Mouse (Mus musculus): ENCODE results near the gene Fam234b.

Fam234b gene

DNA sequence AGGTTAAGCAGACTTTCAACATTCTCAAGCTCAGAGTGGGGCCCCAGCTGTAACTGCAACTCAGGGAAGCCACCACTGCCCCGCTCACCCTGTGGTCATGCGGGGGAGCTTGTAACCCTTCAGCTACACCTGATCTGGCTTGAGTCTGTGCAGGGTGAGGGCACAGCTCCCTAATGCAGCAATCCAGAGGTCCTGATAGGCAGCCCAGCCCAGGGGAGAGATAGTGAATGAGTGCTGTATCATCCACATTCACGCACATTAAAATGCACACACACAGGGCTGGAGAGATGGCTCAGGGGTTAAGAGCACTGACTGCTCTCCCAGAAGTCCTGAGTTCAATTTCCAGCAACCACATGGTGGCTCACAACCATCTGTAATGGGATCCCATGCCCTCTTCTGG is 19.2 kb upstream of the Fam234b start:
- intact Hi-C loops (cut with DNase I): no loop called here

GRCm38 (mm10) chr6:135182925-135183324 is 14.9 kb upstream of the Fam234b start:
- intact Hi-C loops (cut with DNase I): no loop called here

GRCm38 (mm10) chr6:135183961-135184360 is 13.8 kb upstream of the Fam234b start:
- intact Hi-C loops (cut with DNase I): no loop called here

DNA sequence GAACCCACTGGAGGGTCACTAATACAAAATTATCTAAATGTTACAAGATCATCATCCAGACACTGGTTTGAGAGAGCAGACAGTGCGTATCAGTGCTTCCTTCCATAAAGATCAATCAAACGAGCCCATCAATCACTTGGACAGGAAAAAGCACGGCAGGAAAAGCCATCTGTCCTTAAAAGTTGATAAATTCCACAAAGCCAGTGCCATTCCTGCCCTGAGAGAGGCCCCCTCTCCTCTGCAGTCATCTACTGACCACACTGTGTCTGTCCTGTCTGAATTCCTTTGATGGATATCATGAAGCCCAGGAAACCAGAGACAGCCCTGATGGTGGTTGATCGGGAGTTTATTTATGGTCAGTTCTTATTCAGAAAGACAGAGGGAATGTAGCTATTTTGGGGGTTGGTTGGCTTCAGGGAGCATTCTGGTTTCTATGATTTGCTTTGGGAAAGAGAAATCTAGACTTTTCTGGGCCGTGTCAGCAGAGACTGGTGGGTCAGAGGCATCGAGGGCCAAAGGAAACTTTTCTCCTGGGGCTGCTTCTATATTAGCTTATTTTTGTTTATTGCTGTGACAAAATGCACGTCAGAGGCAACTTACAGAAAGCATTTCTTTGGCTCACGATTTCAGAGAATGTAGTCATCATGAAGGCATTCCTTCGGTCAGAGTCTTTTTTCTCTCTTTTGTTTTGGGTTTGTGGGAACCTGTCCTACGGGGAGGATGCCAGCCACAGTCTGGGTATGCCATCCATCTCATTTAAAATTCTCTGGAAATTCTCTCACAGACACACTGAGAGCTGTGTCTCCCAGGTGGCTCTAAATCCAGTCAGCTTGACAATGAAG is 10.5 kb upstream of the Fam234b start:
- intact Hi-C loops (cut with DNase I): no loop called here

GRCm38 (mm10) chr6:135188629-135189028 is 9.1 kb upstream of the Fam234b start:
- intact Hi-C loops (cut with DNase I): no loop called here

GRCm38 (mm10) chr6:135190122-135190521 is 7.7 kb upstream of the Fam234b start:
- intact Hi-C loops (cut with DNase I): no loop called here

- intact Hi-C loops (cut with DNase I): no loop called here
Measured at GRCm38 (mm10) chr6:135191906-135192305, 5.9 kb upstream of the Fam234b start.

DNA sequence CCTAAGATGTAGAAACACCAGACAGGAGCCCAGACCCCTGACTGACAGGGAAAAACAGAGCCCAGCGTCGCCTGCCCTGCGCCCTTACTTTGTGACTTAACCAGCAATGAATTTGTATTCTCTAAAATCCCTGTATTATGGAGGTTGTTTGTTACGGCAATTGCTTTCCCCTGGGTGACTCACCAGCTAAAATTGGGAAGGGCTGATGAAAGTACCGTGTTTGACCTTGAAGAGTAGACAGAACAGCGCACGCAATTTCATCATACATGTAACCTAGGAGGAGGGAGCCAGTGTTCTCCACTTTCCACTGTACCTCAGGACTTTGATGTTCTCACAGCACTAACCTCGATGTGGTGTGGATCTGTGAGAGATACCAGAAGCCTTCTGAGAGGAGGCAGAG is 4.8 kb upstream of the Fam234b start:
- intact Hi-C loops (cut with DNase I): no loop called here

- intact Hi-C loops (cut with DNase I): no loop called here
Measured at GRCm38 (mm10) chr6:135193733-135194132, 4.0 kb upstream of the Fam234b start.

- intact Hi-C loops (cut with DNase I): no loop called here
Measured at GRCm38 (mm10) chr6:135194907-135195306, 2.9 kb upstream of the Fam234b start.

DNA sequence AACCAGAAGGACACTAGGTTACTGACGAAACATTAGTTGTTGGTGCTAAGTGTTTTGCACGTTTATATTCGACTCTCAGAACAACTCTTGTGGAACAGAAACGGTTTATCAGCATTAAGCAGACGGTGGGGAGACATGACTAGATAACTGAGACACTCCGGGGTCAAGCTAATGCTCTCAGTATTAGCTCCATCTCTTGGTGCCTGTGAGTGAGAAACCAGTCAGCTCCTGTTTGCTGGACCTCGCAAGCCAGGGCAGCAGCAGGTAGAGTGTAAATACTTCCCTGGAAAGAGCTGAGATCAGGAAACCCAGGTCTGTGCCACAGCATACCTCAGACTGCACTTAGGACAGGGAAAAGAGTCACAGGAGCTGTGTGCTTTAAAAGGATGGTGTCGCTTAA is 1.1 kb upstream of the Fam234b start:
- intact Hi-C loops (cut with DNase I): no loop called here

GRCm38 (mm10) chr6:135197446-135197845 is 331 bp upstream of the Fam234b start:
- intact Hi-C loops (cut with DNase I): no loop called here

GRCm38 (mm10) chr6:135198726-135199125 is 949 bp downstream of the Fam234b start:
- intact Hi-C loops (cut with DNase I): no loop called here

DNA sequence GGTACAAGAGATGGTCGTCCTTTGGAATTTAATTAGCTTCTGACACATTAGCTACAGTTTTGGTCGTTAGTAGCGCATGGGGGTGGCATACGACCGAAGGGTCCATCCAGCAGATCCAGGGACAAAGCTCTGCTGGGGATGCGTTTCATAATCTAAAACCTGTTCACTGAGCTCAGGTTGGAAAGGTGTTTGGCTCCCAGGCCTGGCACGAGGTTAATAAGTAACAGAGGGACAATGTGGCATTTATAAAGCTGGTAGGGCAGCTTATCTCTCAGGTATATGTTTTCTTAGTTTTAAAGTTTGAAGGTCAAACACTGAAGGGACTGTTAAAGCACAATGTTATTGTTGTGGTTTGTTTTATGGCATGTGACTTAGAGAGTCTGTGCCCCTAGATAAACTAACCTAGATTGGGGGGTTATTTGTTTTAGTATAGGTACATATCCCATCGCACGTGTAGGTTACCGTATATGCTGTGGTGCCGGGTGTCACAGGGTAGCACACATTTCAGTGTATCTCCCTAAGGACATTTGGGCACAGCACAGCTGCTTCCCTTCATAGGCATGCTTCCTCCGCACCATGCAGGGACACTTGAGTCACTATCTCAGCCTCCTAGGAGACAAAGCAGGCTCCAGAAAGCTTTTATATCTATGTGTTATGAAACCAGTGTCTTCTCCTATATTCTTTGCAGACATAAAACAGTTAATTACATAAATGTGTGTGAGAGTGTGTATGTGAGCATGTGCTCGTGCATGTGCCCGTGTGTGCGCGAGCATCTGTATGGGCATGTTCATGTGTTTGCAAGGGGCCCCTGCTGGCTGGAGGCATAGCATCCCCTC is 2.6 kb downstream of the Fam234b start:
- intact Hi-C loops (cut with DNase I): no loop called here

DNA sequence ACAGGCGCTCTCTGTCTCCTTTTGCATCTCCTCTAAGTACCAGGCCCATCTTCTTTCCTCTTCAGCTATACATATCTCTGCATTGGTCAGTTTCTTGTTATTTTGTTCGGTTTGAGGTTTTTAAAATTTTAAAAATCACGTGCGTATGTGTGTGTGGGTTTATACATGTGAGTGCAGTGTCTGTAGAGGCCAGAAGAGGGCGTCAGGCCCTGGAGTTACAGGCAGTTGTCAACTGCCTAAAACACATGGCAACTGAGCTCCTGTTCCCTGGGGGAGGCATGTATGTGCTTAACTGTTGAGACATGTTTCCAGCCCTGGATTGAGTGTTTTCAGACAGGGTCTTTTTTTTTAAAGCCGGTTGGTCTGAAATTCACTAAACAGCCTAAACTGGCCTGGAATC is 4.9 kb downstream of the Fam234b start:
- intact Hi-C loops (cut with DNase I): no loop called here

- intact Hi-C loops (cut with DNase I): no loop called here
Measured at GRCm38 (mm10) chr6:135203737-135204136, 6.0 kb downstream of the Fam234b start.

- intact Hi-C loops (cut with DNase I): no loop called here
Measured at GRCm38 (mm10) chr6:135204869-135205268, 7.1 kb downstream of the Fam234b start.

GRCm38 (mm10) chr6:135205802-135206201 is 8.0 kb downstream of the Fam234b start:
- intact Hi-C loops (cut with DNase I): no loop called here

- intact Hi-C loops (cut with DNase I): no loop called here
Measured at GRCm38 (mm10) chr6:135206909-135207308, 9.1 kb downstream of the Fam234b start.

DNA sequence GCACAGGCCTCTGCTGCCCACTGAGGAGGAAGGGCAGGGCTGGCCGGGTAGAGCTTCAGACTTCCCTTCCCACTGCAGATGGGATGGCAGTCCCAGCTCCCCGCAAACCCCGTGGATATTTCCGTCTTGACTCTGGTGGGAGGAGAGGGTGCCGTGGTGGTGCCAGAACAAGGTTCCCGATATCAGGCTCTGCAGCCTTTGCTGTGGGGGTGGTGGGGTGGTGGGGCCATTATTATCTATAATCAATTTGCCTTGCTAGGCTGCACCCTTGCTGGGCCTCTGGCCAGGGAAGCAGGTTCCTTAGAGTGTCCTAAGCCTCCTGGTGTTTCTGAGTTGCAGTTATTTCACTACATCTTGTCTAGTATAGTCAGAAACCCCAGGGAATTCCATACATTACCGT is 13.4 kb downstream of the Fam234b start:
- intact Hi-C loops (cut with DNase I): no loop called here

DNA sequence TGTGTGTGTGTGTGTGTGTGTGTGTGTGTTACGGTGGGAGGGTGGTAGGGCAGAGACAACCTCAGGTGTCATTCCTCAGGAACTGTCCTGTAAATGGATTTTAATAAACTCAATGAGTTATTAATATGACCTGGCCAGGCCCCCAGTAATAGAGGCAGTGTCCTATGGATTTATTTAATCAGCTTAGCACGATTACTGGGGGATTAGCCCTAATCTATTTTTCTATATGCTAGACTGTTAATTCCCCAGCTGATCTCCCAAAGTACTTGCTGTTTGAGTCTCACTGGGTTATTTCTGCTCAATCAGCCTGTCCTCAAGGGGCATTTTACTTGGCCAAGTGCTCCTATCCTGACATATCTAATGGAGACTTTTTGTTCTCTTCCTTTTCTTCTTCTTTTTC is 14.9 kb downstream of the Fam234b start:
- intact Hi-C loops (cut with DNase I): no loop called here

GRCm38 (mm10) chr6:135218330-135218729 is 20.6 kb downstream of the Fam234b start:
- intact Hi-C loops (cut with DNase I): no loop called here

DNA sequence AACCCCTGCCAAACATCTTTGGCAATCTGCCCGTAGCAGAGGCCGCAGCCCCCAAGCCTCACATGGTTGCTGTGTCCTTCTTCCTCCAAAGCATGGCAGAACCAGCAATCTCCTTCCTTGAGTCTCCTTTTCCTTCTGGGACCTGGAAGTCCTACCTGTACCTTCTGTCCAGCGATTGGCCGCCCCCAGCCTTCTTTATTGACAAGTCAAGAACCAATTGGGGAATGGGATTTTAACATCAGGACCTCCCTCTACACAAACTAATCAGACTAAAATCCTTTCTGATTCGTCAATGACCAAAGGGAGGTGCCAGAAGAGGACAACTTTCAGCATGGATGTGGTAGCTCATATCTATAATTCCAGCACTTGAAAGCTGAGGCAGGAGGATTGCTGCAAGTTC is 22.1 kb downstream of the Fam234b start:
- intact Hi-C loops (cut with DNase I): no loop called here
